Mouse (Mus musculus): ENCODE results near the gene Kazn.

GRCm38 (mm10) chr4:142152733-142153422 lies 86.3 kb downstream of the Kazn start:
- TF ChIP-seq GATA1 (IDR thresholded peaks at IDR 0.05; ENCODE audit: borderline replicate concordance, low read length) (no peak), FLI1 (IDR thresholded peaks at IDR 0.05; ENCODE audit: low read length) (no peak)

All from megakaryocyte, embryonic 14.5 days (primary cell).